Mouse (Mus musculus) granulocyte monocyte progenitor cell, adult 5-6 weeks (primary cell): ENCODE measurements around the gene Sec31a. TPM values are rescaled to one million over a fixed set of nuclear protein-coding genes. Genes with fewer than 3 reads are reported as not detected.
"Not testable (repeated sequence)": the region's sequence is repeated elsewhere in the genome, so short reads cannot be mapped to it uniquely, and the experiment has no call there.

Source experiments
- ATAC-seq: replicated peaks from 2 replicates; pipeline ENCODE4 v1.8.0; 2016; ENCODE audit warnings: mild to moderate bottlenecking, moderate TSS enrichment, inconsistent platforms; ENCODE audit not compliant: poor library complexity, severe bottlenecking
- total RNA-seq, 2 experiments: library from RNA; stranded (forward) in 1 of 2; stranded (reverse) in 1 of 2; fragments of 200-712, 200-1000 nt in 1 of 2; fragments of >200 nt in 1 of 2; fragmentation: Nextera tagmentation in 1 of 2; gene quantifications; 2 replicates each; pipeline ENCODE4 v1.2.3; 2014 to 2017

Sec31a gene
- total RNA-seq (2014; fragmentation: Nextera tagmentation) (188 and 193 TPM in 2 replicates), total RNA-seq (2017) (109 and 167 TPM in 2 replicates)

DNA sequence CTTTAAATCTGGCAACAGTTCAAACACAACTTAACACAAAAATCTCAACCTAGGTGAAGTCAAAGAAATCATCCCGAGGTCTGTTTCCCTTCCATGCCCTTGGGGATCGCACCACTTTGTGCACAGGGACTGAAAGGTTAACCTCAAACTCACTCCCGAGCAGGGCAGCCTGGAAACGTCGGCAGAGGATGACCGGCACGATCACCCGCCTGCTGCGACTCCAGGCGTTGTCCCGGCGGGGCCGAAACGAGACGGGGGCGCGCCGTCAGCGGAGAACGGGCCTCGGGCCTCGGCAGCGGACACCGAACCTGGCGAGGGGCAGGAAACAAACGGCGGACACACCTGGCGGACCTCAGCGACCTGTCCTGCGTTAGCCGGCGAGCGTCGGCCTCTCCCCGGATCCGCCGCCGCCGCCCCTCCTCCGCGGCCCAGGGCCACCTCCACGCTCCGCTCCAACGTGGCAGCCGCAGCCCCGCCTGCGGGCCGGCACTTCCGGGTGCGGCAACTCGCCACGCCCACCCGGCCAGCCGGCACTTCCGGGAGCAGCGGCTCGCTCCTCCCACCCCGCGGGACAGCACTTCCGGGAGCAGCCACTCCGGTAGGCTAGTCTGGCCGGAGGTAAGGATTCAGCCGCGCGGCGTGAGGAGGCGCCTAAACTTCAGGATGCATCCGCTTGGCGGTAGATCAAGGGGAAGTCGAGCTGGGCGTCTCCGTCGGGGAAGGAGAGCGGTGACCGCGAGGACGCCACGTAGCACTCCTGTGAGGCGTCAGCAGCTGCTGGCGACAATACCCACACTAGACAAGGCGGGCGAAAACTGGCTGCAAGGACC lies at the start of gene Sec31a:
Gene Sec31a, minus strand, starts transcription at position 474 of the 830 bp plus-strand sequence.
- peak; percentile 96 for ATAC-seq

GRCm38 (mm10) chr5:100462374-100462773 lies 46.3 kb upstream of the Sec31a start:
- ATAC-seq, result no peak

DNA sequence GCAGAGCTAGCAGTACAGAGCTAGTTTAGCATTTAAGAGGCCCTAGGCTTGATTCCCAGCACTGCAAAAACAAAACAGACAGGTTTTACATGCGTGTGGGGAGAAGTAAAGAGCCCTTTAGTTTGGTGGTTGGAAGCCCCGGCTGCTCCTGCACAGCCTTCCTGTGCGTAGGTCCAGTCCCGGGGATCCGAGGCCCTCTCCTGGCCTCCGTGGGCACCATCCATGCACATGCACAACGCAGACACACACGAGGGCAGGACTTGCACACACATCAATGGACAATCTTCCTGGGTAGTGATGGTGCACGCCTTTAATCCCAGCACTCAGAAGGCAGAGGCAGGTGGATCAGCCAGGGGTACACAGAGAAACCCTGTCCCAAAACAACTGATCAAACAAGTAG lies 45.5 kb upstream of the Sec31a start:
- no peak for ATAC-seq

DNA sequence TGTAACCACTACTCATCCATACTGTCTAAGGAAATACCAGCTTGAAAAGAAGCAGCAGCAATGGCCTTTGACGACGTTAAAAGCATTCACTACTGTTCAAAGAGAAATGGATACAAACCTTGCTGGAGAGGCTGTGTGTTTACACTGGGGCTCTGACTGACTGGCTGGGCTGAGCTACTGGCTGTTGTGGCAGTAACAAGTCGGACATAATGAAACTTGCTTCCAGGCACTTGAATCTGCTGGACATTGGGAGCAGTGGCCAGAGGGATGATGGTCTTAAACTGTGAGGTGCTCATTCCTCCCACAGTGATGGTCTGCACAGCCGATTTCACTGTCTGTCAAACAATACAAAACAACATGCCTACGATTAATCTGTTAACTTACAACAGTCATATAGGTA lies 43.4 kb upstream of the Sec31a start:
- ATAC-seq, result no peak

GRCm38 (mm10) chr5:100451871-100452270 lies 35.8 kb upstream of the Sec31a start:
- ATAC-seq, result no peak

DNA sequence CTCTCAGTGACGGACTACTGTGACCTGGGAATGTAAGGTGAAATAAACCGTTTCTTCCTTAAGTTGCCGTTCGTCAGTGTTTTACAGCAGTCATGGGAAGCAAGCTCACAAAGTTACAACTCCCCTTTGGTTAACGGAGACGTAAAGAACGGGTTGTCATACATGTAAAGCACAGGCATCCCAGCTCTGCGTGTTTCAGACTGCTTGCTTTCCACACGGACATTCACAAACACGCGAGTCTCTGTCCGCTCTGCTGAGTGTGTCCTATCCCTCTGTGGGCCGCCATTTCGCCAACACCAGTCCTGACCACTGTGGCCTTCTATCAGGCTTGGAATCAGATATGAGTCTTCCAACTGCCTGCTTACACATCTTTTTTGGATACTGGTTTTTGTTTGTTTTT lies 22.8 kb upstream of the Sec31a start:
- no peak for ATAC-seq

DNA sequence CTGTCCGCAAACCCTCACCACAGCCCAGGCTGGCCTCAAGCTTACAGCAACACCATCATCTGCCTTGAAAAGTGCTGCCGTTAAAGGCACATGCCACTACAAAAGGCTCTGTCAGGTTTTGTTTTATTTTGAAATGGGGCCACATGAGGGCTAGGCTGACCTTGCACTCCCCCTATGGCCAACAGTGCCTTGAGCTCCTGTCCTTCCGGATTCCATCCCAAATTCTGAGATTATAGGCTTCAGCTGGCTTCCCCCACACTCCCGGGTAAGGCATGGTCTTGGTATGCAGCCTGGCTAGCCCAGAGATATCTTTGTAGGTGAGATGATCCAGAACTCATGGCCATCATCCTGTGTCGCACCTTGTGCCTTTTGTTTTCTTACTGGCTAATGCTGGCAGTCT lies 21.9 kb upstream of the Sec31a start:
- ATAC-seq, result no peak

GRCm38 (mm10) chr5:100437086-100437485 lies 21.1 kb upstream of the Sec31a start:
- no peak for ATAC-seq

- ATAC-seq, result no peak
These were observed 14.9 kb upstream of the Sec31a start for GRCm38 (mm10) chr5:100430966-100431365.

DNA sequence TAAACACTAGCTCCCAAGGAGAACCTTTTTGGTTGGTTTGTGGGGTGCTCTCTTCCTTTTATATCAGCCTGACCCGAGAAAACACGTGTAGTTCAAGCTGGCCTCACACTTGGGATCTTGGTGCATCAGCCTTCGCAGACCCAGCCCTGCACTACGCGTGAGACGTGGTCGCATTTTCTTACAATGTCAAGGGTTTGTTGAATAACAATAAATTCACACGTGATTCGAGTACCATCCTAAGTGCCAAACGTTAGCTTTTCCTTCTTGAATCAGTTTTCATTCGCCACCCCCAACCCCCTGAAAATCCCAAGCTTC lies 14.0 kb upstream of the Sec31a start:
- 0 out of 2 replicates have a peak, but pooled peaks have one; percentile 4 for ATAC-seq

- ATAC-seq, result peak; percentile 91
These were observed 13.5 kb upstream of the Sec31a start for GRCm38 (mm10) chr5:100429344-100430075.

DNA sequence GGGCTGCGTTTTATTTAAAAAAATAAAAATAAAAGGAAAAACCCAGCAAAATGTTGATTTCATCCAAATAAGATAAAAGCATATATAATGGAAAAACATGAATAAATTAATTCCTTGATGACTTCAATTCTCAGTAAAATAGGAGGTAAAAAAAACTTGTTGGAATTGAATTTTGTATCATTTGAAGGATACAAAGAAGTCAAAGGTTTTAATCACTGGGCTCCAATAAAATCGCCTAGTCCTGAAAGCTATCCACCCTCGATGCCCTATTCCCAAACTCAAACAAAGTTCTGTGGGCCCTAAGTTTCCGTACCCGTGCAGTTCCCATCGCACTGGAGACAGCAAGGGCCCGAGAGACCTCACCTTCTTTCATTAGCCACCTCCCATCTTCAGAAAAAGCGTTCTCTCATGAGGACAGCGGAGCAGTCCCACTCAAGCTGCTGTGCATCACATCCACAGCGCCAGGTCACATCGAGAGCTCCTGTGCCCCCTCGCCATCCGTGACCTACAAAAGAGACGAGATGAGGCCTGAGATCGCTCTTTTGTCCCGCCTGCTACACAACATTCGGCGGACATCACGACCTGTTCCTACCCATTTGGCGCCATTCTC lies 12.8 kb upstream of the Sec31a start:
- peak; percentile 23 for ATAC-seq

DNA sequence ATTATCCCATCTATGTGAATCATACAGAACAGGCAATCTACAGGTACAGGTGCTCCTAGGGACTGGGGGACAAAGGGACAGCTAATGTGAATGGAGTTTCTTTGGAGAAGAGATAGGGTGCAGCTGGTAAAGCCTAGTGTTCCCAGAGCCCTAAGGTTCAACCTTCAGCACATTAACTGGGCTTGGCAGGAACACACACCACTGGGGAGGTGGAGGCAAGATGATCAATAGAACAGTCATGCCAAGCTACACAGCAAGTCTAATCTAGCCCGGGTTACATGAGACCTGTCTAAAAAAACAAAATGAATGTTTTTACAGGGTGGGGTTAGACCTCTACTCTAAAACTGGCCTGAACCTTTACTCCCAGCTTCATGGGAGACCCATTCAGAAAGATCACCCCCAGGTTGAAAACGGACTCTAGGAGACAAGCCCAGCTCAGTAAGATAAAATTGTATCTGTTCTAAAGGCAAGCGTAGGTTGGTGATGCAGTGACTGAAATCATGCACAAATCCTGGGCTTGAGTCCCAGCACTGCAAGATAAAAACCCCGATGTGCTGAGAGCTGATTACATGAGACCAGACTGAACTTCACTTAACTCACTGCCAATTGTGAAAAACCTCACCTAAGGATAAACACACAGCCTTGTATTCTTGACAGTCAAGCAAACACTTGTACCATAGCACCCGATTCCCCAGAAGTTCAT lies 12.1 kb upstream of the Sec31a start:
- ATAC-seq, result no peak

GRCm38 (mm10) chr5:100427276-100427675 lies 11.2 kb upstream of the Sec31a start:
- ATAC-seq, result peak; percentile 26

- ATAC-seq, result not testable (repeated sequence)
These were observed 9.8 kb upstream of the Sec31a start for GRCm38 (mm10) chr5:100425823-100426222.

- ATAC-seq, result no peak
These were observed 8.2 kb upstream of the Sec31a start for GRCm38 (mm10) chr5:100424252-100424651.

- ATAC-seq, result no peak
These were observed 7.6 kb upstream of the Sec31a start for GRCm38 (mm10) chr5:100423626-100424025.

- ATAC-seq, result no peak
These were observed 2.8 kb upstream of the Sec31a start for GRCm38 (mm10) chr5:100418861-100419260.

- ATAC-seq, result no peak
These were observed 2.0 kb upstream of the Sec31a start for GRCm38 (mm10) chr5:100418077-100418476.

GRCm38 (mm10) chr5:100414474-100415196 lies 1.4 kb downstream of the Sec31a start:
- ATAC-seq, result no peak
